Mouse (Mus musculus): ENCODE measurements around the gene Gm10799.
"Not testable (repeated sequence)": the region's sequence is repeated elsewhere in the genome, so short reads cannot be mapped to it uniquely, and the experiment has no call there.

- TF ChIP-seq CTCF (IDR thresholded peaks at IDR 0.05; ENCODE audit: low read depth): peak; percentile 36
- not testable (repeated sequence) for TF ChIP-seq EP300 (IDR thresholded peaks at IDR 0.05; ENCODE audit: low read depth)
Measured at GRCm38 (mm10) chr2:104096796-104097195, 28.4 kb upstream of the Gm10799 start.
